Mouse (Mus musculus) midbrain, embryonic 14.5 days (tissue): ENCODE data around the gene Alk. TPM values are rescaled to one million over a fixed set of nuclear protein-coding genes. Genes with fewer than 3 reads are reported as not detected.
A peak's percentile ranks its signal among the peaks of the same experiment; 100 is the strongest.

Source experiments
- ATAC-seq: fragments of 200-750 bp; cut with Nextera tagmentation; 2 replicates; pipeline ENCODE4 v1.8.0; 2017; ENCODE audit warnings: moderate number of reproducible peaks, moderate library complexity; ENCODE audit not compliant: low FRiP score, low TSS enrichment
- DNase-seq: peaks from one replicate; pipeline ENCODE4 v3.0.0-alpha.2; 2015
- H3K27ac ChIP-seq: fragments of 300-500 bp; sonication (generic); replicated peaks from 2 replicates; pipeline ENCODE4 v1.5.1; 2014; ENCODE audit warnings: mild to moderate bottlenecking, low read depth, low read length, moderate library complexity
- H3K27me3 ChIP-seq: fragments of 300-500 bp; sonication (generic); 2 replicates; pipeline ENCODE4 v1.6.1; 2014; ENCODE audit warnings: low read length, control low read depth, mixed read lengths; ENCODE audit not compliant: control insufficient read depth, insufficient read depth
- H3K36me3 ChIP-seq: fragments of 300-500 bp; sonication (generic); 2 replicates; pipeline ENCODE4 v1.6.1; 2014; ENCODE audit warnings: low read length, control low read depth; ENCODE audit not compliant: control insufficient read depth, insufficient read depth
- H3K4me1 ChIP-seq: fragments of 300-500 bp; sonication (generic); 2 replicates; pipeline ENCODE4 v1.6.1; 2014; ENCODE audit warnings: mild to moderate bottlenecking, antibody characterized with exemption, low read length, control low read depth; ENCODE audit not compliant: control insufficient read depth, insufficient read depth
- H3K4me2 ChIP-seq: fragments of 300-500 bp; sonication (generic); 2 replicates; pipeline ENCODE4 v1.6.1; 2014; ENCODE audit warnings: mild to moderate bottlenecking, low read length, moderate library complexity
- H3K4me3 ChIP-seq: fragments of 300-500 bp; sonication (generic); replicated peaks from 2 replicates; pipeline ENCODE4 v1.5.1; 2014; ENCODE audit warnings: low read depth, low read length
- H3K9ac ChIP-seq: fragments of 300-500 bp; sonication (generic); replicated peaks from 2 replicates; pipeline ENCODE4 v1.6.1; 2014; ENCODE audit warnings: mild to moderate bottlenecking, low read length, moderate library complexity
- H3K9me3 ChIP-seq: fragments of 300-500 bp; sonication (generic); 2 replicates; pipeline ENCODE4 v1.6.1; 2016; ENCODE audit warnings: low read length, control low read depth, mixed read lengths; ENCODE audit not compliant: control insufficient read depth
- WGBS: fragments of 180-500 bp; shearing (Covaris S2); extraction: QIAGEN DNeasy Blood & Tissue Kit; methylation state at CpG from one replicate; pipeline ENCODE4 v1.1.7; 2014; 5-methylcytosine and 5-hydroxymethylcytosine counted together
- polyA plus RNA-seq: library from polyadenylated mRNA; unstranded; fragments of >200 nt; fragmentation: Nextera tagmentation; extraction: Ambion mirVana; gene quantifications from 2 replicates; pipeline ENCODE4 v1.2.1, GENCODE M21; 2014

Gene Alk
- polyA plus RNA-seq, 1 experiment from 2014 or later, result 2.6 TPM

DNA sequence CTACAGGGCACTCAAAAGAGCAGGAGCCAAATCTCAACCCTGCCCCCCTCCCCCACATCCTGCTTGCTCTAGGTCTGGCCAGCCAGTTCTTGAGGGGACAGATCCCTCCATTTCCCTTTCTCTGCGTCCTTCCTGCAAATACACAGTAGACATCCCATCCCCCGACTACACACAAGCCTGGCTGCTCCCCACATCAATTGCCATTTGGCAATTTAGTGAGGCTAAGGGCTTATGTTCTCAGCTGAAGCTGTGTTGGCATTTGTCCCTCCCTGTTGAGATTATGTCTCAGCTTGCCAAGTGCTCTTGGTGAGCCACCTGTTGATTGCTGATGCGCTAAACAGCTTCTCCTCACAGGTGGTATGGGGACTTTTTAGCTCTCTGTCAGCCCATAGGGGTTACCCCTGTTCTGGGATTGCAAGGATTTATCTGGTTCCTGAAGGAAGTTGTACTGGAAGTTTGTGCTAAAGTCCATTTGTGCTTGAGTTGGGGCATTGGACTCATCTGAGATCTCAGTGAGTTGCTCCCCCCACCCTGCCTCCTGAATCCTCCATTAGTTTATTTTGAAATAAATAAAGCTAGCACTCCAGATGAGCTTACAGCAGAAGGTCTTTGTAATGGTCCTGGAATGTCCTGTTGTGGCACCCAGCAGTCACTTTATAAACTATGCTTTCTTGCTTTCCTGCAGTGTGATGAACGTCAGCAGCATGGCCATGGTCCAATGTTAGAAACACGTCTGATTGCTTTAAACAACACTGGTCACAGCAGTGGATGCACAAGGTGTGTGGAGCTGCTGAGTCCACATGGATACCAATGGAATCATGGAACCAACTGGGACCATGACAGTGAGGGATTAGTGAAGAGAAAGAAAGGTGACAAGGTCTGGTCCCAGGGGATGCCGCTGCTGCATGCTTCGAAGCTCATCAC lies 353.7 kb downstream of the Alk start:
- DNase-seq (peak; percentile 37), ATAC-seq (no peak)
- 78% methylated on average over 7 of the region's 7 CpGs for WGBS
- Histone ChIP-seq H3K36me3 (no peaks in the 10 kb centered on the region), H3K4me2 (no peak overlapping the region), H3K4me3 (no peak overlapping the region), H3K27me3 (no peaks in the 10 kb centered on the region), H3K9ac (no peak overlapping the region), H3K27ac (no peak overlapping the region), H3K4me1 (no peaks in the 10 kb centered on the region), H3K9me3 (no peaks in the 10 kb centered on the region)

DNA sequence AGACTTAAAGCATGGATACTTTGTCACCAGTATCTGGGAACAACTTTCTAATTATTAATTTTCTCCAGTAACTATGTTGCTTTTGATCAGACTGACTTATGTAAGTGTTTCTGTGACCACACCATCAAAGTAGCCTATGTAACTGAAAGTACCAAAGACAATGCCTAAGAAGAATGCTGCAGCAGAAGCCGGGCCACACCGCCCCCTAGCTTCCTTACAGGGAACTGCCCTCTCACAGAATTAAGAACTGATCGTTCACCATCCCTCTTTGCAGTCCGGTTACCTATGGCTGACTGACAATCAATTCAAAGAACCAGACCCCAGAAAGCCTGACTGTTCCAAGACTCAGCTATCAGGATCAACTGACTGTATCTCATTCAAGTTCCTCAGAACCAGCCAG lies 362.4 kb downstream of the Alk start:
- Histone ChIP-seq H3K4me2 (no peak overlapping the region), H3K9ac (no peak overlapping the region), H3K4me3 (no peak overlapping the region), H3K4me1 (peaks cover 7% of the 10 kb centered on the region; the same call in 1 of the 2 replicates), H3K36me3 (no peaks in the 10 kb centered on the region), H3K27ac (no peak overlapping the region), H3K9me3 (no peaks in the 10 kb centered on the region), H3K27me3 (no peaks in the 10 kb centered on the region)
- 43% methylated on average over 4 of the region's 4 CpGs for WGBS
- DNase-seq, result peak; percentile 53
- ATAC-seq, result no peak

DNA sequence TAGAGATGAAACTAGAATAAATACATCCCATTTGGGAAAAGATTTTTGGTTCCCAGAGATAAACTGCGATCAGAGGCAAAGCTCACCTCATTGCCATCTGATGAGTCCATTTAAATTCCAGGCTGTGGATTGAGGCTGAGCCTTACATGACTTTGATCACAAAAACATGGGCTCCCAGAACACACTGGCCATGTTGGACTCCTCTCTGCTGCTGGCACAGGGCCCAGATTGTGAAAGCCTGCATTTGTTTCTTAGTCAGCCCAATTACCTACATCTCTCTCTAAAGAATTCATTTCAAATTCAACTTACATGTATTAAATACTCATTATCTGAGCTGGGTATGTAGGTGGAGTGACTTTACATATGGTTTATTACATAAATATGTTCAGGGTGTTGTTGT lies 367.1 kb downstream of the Alk start:
- DNase-seq (peak; percentile 75), ATAC-seq (no peak; the same call in 1 of the 2 replicates)

DNA sequence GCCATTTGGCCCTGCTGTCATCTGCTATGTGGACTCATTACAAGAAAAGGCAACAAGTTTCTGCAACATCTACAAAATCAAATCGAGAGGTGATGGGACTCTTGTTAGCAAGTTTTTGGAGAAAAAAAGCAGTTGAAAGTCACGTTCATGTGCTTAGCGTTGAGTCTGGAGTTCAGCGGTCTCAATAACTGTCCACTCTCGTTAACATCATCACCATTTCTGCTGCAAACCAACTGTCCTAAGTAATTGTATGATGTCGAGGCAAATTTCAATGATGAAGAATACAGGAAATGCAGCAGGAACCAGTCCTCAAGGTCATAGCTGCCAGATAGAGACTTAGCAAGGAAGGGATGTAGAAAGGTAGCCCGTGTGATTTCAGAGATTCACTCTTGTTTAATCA lies 373.5 kb downstream of the Alk start:
- 90% methylated on average over 7 of the region's 7 CpGs for WGBS
- no peaks in the 10 kb centered on the region for H3K27me3 ChIP-seq
- H3K27ac ChIP-seq, result no peak overlapping the region
- no peaks in the 10 kb centered on the region for H3K9me3 ChIP-seq
- no peak overlapping the region for H3K4me3 ChIP-seq
- no peaks in the 10 kb centered on the region for H3K36me3 ChIP-seq
- ATAC-seq (no peak), DNase-seq (no peak)
- H3K4me1 ChIP-seq, result no peaks in the 10 kb centered on the region
- H3K9ac ChIP-seq, result no peak overlapping the region
- no peak overlapping the region for H3K4me2 ChIP-seq

More for the DNA sequence above, 367.1 kb downstream of the Alk start:
- 57% methylated on average over 1 of the region's 1 CpGs for WGBS
- H3K9me3 ChIP-seq, result no peaks in the 10 kb centered on the region
- H3K4me1 ChIP-seq, result no peaks in the 10 kb centered on the region
- no peak overlapping the region for H3K4me3 ChIP-seq
- H3K4me2 ChIP-seq, result no peak overlapping the region
- no peaks in the 10 kb centered on the region for H3K27me3 ChIP-seq
- no peak overlapping the region for H3K27ac ChIP-seq
- no peak overlapping the region for H3K9ac ChIP-seq
- no peaks in the 10 kb centered on the region for H3K36me3 ChIP-seq

DNA sequence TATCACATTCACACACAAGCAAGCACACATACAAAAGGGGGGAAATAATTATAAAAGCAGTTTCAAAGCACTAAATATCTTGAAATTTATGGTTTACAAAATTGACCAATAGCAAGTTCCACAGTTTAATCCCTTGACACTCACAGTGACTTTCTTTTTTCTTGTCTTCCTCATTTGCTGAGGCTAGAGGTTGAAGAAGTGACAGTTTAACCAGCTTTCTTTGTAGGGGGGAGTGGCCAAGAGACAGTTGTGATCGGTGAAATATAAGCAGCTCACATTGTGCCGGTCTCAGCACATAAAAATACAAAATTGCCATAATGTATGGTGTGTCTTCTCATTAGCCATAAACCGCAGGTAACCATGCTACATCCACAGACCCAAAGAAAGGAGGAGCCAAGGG lies 385.6 kb downstream of the Alk start:
- ATAC-seq (no peak), DNase-seq (no peak)
- no peaks in the 10 kb centered on the region for H3K9me3 ChIP-seq
- H3K4me1 ChIP-seq, result no peaks in the 10 kb centered on the region
- no peak overlapping the region for H3K4me2 ChIP-seq
- H3K27me3 ChIP-seq, result no peaks in the 10 kb centered on the region
- no peaks in the 10 kb centered on the region for H3K36me3 ChIP-seq
- H3K9ac ChIP-seq, result no peak overlapping the region
- WGBS, result 89% methylated on average over 3 of the region's 3 CpGs
- H3K4me3 ChIP-seq, result no peak overlapping the region
- H3K27ac ChIP-seq, result no peak overlapping the region

DNA sequence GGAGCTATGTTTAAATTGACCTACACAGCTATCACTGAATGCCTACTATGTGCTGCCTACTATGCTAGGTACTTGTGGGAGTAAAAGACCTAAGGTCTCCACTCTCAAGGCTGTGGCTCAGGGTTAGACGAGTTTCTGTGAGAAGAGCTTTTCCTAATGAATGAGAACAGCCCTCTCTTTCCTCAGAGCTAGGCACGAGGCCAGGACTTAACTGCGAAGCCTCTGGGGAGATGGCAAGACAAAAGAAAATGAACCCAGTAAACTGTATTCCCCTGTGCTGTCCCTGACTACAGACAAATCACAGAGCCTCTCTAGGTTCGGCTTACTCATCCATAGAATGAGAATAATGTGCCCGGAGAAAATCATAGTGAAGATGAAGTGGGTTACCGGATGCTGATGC lies 406.9 kb downstream of the Alk start:
- 54% methylated on average over 6 of the region's 6 CpGs for WGBS
- peak; percentile 66 for DNase-seq
- ATAC-seq, result no peak

DNA sequence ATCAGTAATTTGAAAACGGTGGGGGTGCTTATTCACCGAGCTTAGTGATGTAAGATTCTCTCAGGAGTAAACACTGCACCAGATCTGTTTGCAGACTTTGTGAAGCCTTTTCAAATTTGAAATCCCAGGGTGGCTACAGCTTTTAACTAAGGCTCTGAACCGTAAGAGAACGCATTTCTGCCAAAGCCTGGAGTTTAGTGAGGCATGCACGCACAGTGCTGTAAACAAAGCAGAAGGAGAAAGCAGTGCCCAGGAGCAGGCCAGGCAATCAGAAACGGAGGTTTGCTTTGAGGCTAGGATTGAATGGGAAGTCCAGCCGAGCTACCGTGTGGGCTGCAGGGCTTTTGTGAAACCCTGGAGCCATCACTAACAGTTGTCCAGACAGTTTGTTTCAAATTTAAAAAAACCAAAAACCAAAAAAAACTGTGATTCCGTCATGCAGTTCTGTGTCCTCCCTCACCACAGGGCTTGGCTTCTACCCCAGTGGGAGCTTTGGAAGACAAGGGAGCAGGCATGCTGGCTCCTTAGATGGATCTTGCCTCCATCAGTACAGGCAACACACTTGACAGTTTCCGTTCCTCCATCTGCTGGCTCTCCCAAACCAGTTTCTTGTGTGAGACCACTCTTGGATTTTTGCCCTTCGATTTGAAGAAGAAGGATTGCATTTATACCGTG lies 409.3 kb downstream of the Alk start:
- no peaks in the 10 kb centered on the region for H3K27me3 ChIP-seq
- H3K4me1 ChIP-seq, result no peaks in the 10 kb centered on the region
- no peak overlapping the region; the same call in 1 of the 2 replicates for H3K27ac ChIP-seq
- H3K36me3 ChIP-seq, result no peaks in the 10 kb centered on the region
- no peaks in the 10 kb centered on the region for H3K9me3 ChIP-seq
- no peak overlapping the region for H3K9ac ChIP-seq
- ATAC-seq (no peak; the same call in 1 of the 2 replicates), DNase-seq (peak; percentile 49)
- no peak overlapping the region for H3K4me3 ChIP-seq
- no peak overlapping the region for H3K4me2 ChIP-seq
- 23% methylated on average over 12 of the region's 12 CpGs for WGBS

More for the DNA sequence above, 406.9 kb downstream of the Alk start:
- H3K27ac ChIP-seq, result no peak overlapping the region
- no peak overlapping the region for H3K4me3 ChIP-seq
- H3K4me2 ChIP-seq, result no peak overlapping the region
- H3K27me3 ChIP-seq, result no peaks in the 10 kb centered on the region
- H3K9me3 ChIP-seq, result no peaks in the 10 kb centered on the region
- no peaks in the 10 kb centered on the region for H3K4me1 ChIP-seq
- H3K9ac ChIP-seq, result no peak overlapping the region
- H3K36me3 ChIP-seq, result no peaks in the 10 kb centered on the region

DNA sequence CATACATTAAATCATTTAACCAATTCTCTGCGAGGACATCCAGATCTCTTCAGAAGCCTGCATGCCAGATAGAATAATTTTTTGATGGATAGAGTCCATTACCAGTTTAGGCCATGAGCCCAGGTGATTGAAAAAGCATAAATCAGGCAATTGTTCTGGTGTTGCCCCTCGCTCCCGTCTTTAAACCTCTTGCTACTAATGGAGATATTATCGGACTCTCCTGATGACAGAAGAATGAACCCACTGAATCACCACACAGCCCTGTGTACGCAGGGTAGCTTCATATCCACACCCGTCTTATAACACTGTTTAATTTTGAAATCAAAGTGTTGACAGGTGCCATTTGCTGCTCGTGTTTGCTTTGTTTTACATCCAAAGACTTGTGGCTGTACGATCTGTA lies 413.9 kb downstream of the Alk start:
- 84% methylated on average over 8 of the region's 8 CpGs for WGBS
- H3K4me1 ChIP-seq, result no peaks in the 10 kb centered on the region
- ATAC-seq, result no peak
- no peaks in the 10 kb centered on the region for H3K9me3 ChIP-seq
- H3K36me3 ChIP-seq, result no peaks in the 10 kb centered on the region
- no peaks in the 10 kb centered on the region for H3K27me3 ChIP-seq
- DNase-seq, result no peak
- no peak overlapping the region for H3K27ac ChIP-seq
- H3K4me3 ChIP-seq, result no peak overlapping the region
- H3K4me2 ChIP-seq, result no peak overlapping the region
- H3K9ac ChIP-seq, result no peak overlapping the region
